Mouse (Mus musculus) MEL (cell line): ENCODE results near the gene Nrip2.

Experiments used
- CHD1 ChIP-seq: IDR thresholded peaks from 2 replicates; pipeline ENCODE4 v1.6.1; 2012; ENCODE audit warnings: low read depth, mild to moderate bottlenecking, inconsistent platforms, low read length, improper control_type of control experiment
- CTCF ChIP-seq, 3 experiments: IDR thresholded peaks in 2 of 3; conservative IDR thresholded peaks in 1 of 3; 2 replicates each; pipeline ENCODE4 v1.5.1; 2011 to 2012; ENCODE audit warnings: low read length in 3 of 3, low read depth in 2 of 3, mild to moderate bottlenecking in 2 of 3, improper control_type of control experiment in 1 of 3, inconsistent platforms in 1 of 3, mixed read lengths in 1 of 3, moderate library complexity in 1 of 3; ENCODE audit not compliant: control insufficient read depth in 1 of 3, insufficient read depth in 1 of 3, poor library complexity in 1 of 3, severe bottlenecking in 1 of 3
- E2F4 ChIP-seq: IDR thresholded peaks from 2 replicates; pipeline ENCODE4 v1.6.1; 2011; ENCODE audit warnings: low read depth, low read length, improper control_type of control experiment, borderline replicate concordance
- EP300 ChIP-seq, 2 experiments: IDR thresholded peaks; 2 replicates each; pipeline ENCODE4 v1.6.1; 2011; ENCODE audit warnings: improper control_type of control experiment in 2 of 2, low read length in 2 of 2, low read depth in 1 of 2, mild to moderate bottlenecking in 1 of 2
- GATA1 ChIP-seq: IDR thresholded peaks from 2 replicates; pipeline ENCODE4 v1.6.1; 2011; ENCODE audit warnings: low read depth, low read length, improper control_type of control experiment
- HCFC1 ChIP-seq: IDR thresholded peaks from 2 replicates; pipeline ENCODE4 v1.6.1; 2012; ENCODE audit warnings: low read depth, mild to moderate bottlenecking, inconsistent platforms, low read length, improper control_type of control experiment, moderate library complexity
- MAZ ChIP-seq: IDR thresholded peaks from 2 replicates; pipeline ENCODE4 v1.6.1; 2012; ENCODE audit warnings: low read depth, mild to moderate bottlenecking, inconsistent platforms, low read length, improper control_type of control experiment
- NELFE ChIP-seq: IDR thresholded peaks from 2 replicates; pipeline ENCODE4 v1.6.1; 2011; ENCODE audit warnings: low read depth, low read length, improper control_type of control experiment
- SMC3 ChIP-seq: IDR thresholded peaks from 2 replicates; pipeline ENCODE4 v1.6.1; 2011; ENCODE audit warnings: low read depth, low read length, improper control_type of control experiment
- TAL1 ChIP-seq: IDR thresholded peaks from 2 replicates; pipeline ENCODE4 v1.6.1; 2012; ENCODE audit warnings: mild to moderate bottlenecking, inconsistent platforms, low read length, moderate library complexity, mixed read lengths

DNA sequence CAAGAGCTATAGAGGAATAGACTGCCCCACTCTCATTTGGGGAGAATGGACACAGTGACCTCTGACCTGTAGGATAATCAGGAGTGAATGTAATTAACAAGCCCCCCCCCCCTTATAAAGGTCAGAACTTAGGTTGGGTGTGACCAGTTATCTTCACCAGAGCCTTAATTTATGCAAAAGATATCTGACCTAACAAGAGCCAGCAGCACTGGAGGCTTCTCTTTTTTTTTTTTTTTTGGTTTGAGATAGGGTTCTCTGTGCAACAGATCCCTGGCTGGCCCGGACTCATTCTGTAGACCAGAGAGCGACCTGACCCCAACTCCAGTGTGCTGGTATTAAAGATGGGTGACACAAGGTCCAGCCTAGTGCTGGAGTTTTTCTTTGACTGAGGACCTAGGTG is 30.2 kb downstream of the Nrip2 start:
- TF ChIP-seq CHD1 = no peak
- TF ChIP-seq HCFC1 = no peak
- TF ChIP-seq NELFE = no peak
- TF ChIP-seq E2F4 = no peak
- TF ChIP-seq SMC3 = no peak
- peak; percentile 65 for TF ChIP-seq GATA1
- no peak for TF ChIP-seq CTCF (IDR thresholded peaks at IDR 0.05 in 2 of 3, conservative IDR thresholded peaks at IDR 0.05 in 1 of 3; ENCODE audit: control insufficient read depth in 1 of 3, insufficient read depth in 1 of 3, low read depth in 2 of 3, low read length in 3 of 3, poor library complexity in 1 of 3, severe bottlenecking in 1 of 3)
- TF ChIP-seq TAL1 = no peak
- peak; percentile 51 to 56; a peak in 2 of 4 replicates for TF ChIP-seq EP300 (IDR thresholded peaks at IDR 0.05; ENCODE audit: low read depth in 1 of 2, low read length in 2 of 2)
- peak; percentile 65; the same call in 1 of the 2 replicates for TF ChIP-seq MAZ
